Mouse (Mus musculus) cerebellum, adult 9-10 months (tissue): ENCODE measurements at regions not wholly inside any gene's neighbourhood (a gene's known extent, or its start where the extent isn't known, plus 50 kb on each side); places are given as distances from the start of the nearest gene placed in this dataset.
A peak's percentile ranks its signal among the peaks of the same experiment; 100 is the strongest.

Experiments used
- DNase-seq: peaks from one replicate; pipeline ENCODE4 v3.0.0; 2022

DNA sequence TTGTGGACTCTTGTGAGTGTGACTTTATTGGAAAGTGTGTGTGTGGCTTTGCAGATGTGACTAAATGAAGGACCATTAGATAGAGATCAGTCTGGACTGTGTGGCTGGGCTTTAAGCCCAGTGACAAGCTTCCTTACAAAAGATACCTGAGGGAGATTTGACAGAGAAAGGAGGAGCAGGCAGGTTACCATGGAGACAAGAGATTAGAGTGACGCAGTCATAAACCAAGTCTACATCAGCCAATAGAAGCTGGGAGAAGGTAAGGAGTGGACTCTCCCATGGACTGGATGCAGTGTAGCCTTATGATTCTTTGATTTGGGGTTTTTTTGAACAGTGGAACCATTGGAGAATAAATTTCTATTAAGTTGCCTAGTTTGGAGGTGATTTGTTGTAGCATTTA lies 181.6 kb upstream of the Gm6793 start:
- DNase-seq, result no peak

GRCm38 (mm10) chr8:112195880-112196279 lies 181.0 kb upstream of the Gm6793 start:
- DNase-seq, result no peak

- DNase-seq, result peak; percentile 68
Observed at GRCm38 (mm10) chr8:112191846-112192245, 177.0 kb upstream of the Gm6793 start.

- DNase-seq, result no peak
Observed at GRCm38 (mm10) chr8:112189698-112190097, 174.9 kb upstream of the Gm6793 start.

DNA sequence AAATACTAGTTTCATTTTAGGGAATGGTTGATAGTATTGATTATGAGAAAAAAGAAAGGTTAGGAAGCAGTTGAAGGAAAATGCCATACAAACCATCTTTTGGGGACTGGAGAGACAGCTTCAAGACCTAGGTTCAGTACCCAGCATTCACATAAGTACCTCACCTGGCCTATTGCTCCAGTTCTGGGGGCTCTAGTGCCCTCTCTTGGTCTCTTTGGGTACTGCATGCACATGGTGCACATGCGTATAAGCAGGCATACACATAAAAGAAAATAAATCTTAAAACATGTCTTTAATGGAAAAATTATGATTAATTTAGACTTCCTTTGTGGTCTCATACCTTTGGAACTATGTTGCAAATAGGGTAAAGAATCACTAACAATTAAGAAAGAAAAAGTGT lies 155.3 kb upstream of the Gm6793 start:
- no peak for DNase-seq

- no peak for DNase-seq
Observed at GRCm38 (mm10) chr8:112156656-112157055, 141.8 kb upstream of the Gm6793 start.

GRCm38 (mm10) chr8:112138924-112139323 lies 124.1 kb upstream of the Gm6793 start:
- peak; percentile 34 for DNase-seq

- no peak for DNase-seq
Observed at GRCm38 (mm10) chr8:112130196-112130595, 115.4 kb upstream of the Gm6793 start.

- DNase-seq, result no peak
Observed at GRCm38 (mm10) chr8:112128833-112129518, 114.1 kb upstream of the Gm6793 start.

DNA sequence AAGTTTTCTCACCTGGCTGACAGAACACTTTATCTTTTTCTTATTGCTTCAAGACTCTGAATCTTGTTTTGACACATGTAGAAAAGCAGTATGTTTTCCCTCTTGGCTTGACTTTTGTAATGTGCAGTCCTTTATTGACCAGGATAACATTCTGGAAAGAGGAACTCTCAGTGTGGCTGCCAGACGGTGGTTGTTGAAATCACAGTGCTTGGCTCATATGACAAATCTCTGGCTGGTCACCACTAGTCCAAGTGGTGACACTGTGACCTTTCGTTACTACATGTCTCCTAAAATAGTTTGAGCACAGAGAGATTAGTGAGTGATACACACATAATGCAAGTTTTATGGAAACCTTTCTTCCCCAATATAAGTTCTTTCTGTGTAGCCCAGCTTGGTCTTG lies 97.1 kb upstream of the Gm6793 start:
- DNase-seq, result no peak

DNA sequence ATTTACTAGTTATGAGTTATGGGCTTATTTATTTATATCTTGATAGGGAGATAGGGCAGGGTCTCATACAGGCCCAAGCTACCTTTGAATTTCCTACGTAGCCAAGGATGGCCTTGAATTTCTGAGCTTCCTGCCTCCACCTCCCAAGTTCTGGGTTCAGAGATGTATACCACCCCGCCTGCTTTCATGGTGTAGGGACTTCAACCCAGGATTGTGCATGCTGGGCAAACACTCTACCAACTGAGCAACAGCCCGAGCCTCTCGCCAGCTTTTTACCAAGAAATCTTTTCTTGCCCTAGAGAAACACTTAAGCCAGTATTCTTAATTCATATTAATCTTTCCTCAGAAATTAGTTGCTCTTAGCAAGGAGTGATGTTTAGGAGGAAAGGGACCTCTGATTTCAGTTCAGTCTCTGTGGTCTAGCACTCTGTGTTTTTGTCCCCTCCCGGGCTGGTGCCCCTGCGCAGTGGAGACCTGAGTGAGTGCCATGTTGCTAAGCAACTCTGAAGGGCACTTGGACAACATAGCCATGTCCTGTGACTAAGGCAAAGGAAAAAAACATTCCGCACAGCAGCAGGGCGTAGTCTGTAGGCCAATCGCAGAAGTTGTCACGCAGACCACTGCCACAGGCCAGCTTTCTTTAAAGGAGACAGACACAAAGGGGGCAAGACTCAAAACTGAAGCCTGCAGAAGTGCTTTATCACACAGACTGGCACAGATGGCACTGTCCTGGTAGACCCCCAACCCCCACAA lies 83.2 kb upstream of the Gm6793 start:
- DNase-seq, result peak; percentile 20

- DNase-seq, result no peak
Observed at GRCm38 (mm10) chr8:112094881-112095280, 80.0 kb upstream of the Gm6793 start.

DNA sequence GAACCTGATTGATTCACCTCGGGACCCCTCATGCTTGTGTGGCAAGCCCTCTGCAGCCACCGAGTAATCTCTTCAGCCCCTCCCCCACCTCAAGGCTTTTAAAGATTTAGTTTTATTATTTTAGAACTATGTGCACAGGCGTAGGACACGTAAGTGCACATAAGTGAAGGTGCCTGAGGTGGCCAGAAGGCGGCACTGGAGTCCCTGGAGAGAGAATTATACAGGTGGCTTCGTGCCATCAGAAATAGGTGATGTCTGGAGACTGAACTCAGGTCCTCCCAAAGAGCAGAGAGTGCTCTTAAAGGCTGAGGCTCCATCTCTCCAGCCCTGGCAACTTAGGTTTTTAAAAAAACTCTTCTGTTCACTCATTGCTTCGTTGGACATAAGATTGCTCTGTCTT lies 78.7 kb upstream of the Gm6793 start:
- no peak for DNase-seq

GRCm38 (mm10) chr8:112092831-112093230 lies 78.0 kb upstream of the Gm6793 start:
- no peak for DNase-seq

DNA sequence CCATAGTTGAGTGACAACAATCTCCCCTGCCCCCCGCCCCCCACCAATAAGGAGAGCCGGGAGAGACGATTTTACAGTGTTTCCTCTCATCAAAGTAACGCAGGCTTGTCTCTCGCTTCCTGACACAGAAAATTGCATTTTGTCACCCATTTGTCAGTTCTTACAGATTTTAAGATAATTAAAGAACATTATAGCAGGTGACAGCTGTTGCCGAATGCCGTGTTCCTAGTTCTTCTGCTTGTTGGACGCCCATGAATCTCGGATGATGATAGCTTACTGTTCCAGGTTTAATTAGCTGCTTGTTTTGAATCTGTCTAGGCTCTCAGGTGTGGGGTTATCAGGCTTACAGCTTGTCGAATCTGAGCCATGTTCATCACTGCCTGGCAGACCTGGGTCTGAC lies 63.8 kb upstream of the Gm6793 start:
- no peak for DNase-seq

DNA sequence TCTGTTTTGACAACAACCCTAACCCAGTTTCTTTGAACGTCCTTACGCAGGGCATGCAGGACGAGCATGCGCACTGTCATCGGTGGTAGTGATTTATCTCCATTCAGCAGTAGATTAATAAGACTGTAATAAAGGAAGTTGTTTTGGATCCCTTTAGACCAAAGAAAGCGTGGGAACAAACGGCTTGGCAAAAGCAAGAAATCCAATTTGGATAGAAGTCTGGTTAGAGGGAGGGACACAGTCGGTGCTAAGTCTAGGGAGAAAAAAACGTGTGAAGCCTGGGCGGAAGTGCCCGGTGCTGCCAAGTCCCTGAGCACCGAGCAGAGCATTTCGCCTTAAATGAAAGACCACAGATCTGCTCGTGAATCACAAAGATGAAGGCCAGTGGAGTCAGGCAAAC lies 57.4 kb upstream of the Gm6793 start:
- DNase-seq, result no peak

- no peak for DNase-seq
Observed at GRCm38 (mm10) chr8:112070251-112070650, 55.4 kb upstream of the Gm6793 start.
